Mouse (Mus musculus) neural tube, embryonic 13.5 days (tissue): Measurements from ENCODE around the gene Cd5l. TPM values are rescaled to one million over a fixed set of nuclear protein-coding genes. Genes with fewer than 3 reads are reported as not detected.

ENCODE experiments used
- ATAC-seq: fragments of 200-750 bp; cut with Nextera tagmentation; 2 replicates; pipeline ENCODE4 v1.8.0; 2017; ENCODE audit warnings: low read depth, mild to moderate bottlenecking, moderate TSS enrichment, moderate library complexity
- H3K27ac ChIP-seq: fragments of 300-500 bp; sonication (generic); replicated peaks from 2 replicates; pipeline ENCODE4 v1.5.1; 2015; ENCODE audit warnings: moderate library complexity, mild to moderate bottlenecking, inconsistent platforms
- H3K27me3 ChIP-seq: fragments of 300-500 bp; sonication (generic); 2 replicates; pipeline ENCODE4 v1.6.1; 2015; ENCODE audit warnings: mild to moderate bottlenecking, inconsistent platforms
- H3K36me3 ChIP-seq: fragments of 300-500 bp; sonication (generic); 2 replicates; pipeline ENCODE4 v1.6.1; 2015; ENCODE audit warnings: mild to moderate bottlenecking, inconsistent platforms
- H3K4me1 ChIP-seq: fragments of 300-500 bp; sonication (generic); replicated peaks from 2 replicates; pipeline ENCODE4 v1.6.1; 2015; ENCODE audit warnings: inconsistent platforms
- H3K4me2 ChIP-seq: fragments of 300-500 bp; sonication (generic); 2 replicates; pipeline ENCODE4 v1.6.1; 2015; ENCODE audit warnings: inconsistent platforms, mild to moderate bottlenecking, moderate library complexity
- H3K4me3 ChIP-seq: fragments of 300-500 bp; sonication (generic); 2 replicates; pipeline ENCODE4 v1.5.1; 2015; ENCODE audit warnings: mild to moderate bottlenecking, inconsistent platforms
- H3K9ac ChIP-seq: fragments of 300-500 bp; sonication (generic); 2 replicates; pipeline ENCODE4 v1.6.1; 2015; ENCODE audit warnings: moderate library complexity, mild to moderate bottlenecking, inconsistent platforms
- H3K9me3 ChIP-seq: fragments of 300-500 bp; sonication (generic); 2 replicates; pipeline ENCODE4 v1.6.1; 2016; ENCODE audit warnings: inconsistent platforms
- WGBS: fragments of 180-500 bp; shearing (Covaris S2); methylation state at CpG from one replicate; pipeline ENCODE4 v1.1.7; 2015; 5-methylcytosine and 5-hydroxymethylcytosine counted together
- polyA plus RNA-seq: library from polyadenylated mRNA; unstranded; fragments of >200 nt; fragmentation: Nextera tagmentation; extraction: Ambion mirVana; gene quantifications from 2 replicates; pipeline ENCODE4 v1.2.1, GENCODE M21; 2015

Gene Cd5l
- polyA plus RNA-seq, 1 experiment from 2014 or later: not detected

GRCm38 (mm10) chr3:87411150-87411549, 53.5 kb downstream of the Cd5l start:
- Histone ChIP-seq H3K9me3 (no peaks in the 10 kb centered on the region), H3K4me1 (no peaks in the 10 kb centered on the region), H3K9ac (no peak overlapping the region), H3K4me2 (peak overlapping the region; percentile 7; the same call in 1 of the 2 replicates), H3K27me3 (no peaks in the 10 kb centered on the region), H3K27ac (no peak overlapping the region), H3K36me3 (no peaks in the 10 kb centered on the region), H3K4me3 (no peak overlapping the region)
- ATAC-seq: no peak
- WGBS: 17% methylated on average over 12 of the region's 12 CpGs

- H3K4me1 ChIP-seq: no peaks in the 10 kb centered on the region
- no peak for ATAC-seq
- no peak overlapping the region for H3K27ac ChIP-seq
- no peaks in the 10 kb centered on the region for H3K9me3 ChIP-seq
- no peaks in the 10 kb centered on the region for H3K36me3 ChIP-seq
- H3K27me3 ChIP-seq: no peaks in the 10 kb centered on the region
- WGBS: 71% methylated on average over 1 of the region's 1 CpGs
- H3K4me3 ChIP-seq: no peak overlapping the region
- H3K9ac ChIP-seq: no peak overlapping the region
- H3K4me2 ChIP-seq: no peak overlapping the region
These were observed 63.0 kb downstream of the Cd5l start for GRCm38 (mm10) chr3:87420645-87421044.

Other genes with a start within 250 kb of the Cd5l start
- gene Kirrel, start 183.1 kb upstream of the Cd5l start, polyA plus RNA-seq: 9.8 and 10.4 TPM in 2 replicates
- gene Fcrls, start 94.1 kb upstream of the Cd5l start, polyA plus RNA-seq: 13.4 and 13.8 TPM in 2 replicates
- gene Fcrl1, start 18.5 kb downstream of the Cd5l start, polyA plus RNA-seq: 0.17 TPM in 1 of 2 replicates, not detected in the other
- gene Fcrl5, start 77.9 kb downstream of the Cd5l start, polyA plus RNA-seq: not detected in 2 replicates
- gene Etv3, start 167.5 kb downstream of the Cd5l start, polyA plus RNA-seq: 10.4 and 10.8 TPM in 2 replicates